Mouse (Mus musculus) ES-Bruce4 (cell line): Measurements from ENCODE around the gene Clcf1. TPM values are rescaled to one million over a fixed set of nuclear protein-coding genes. Genes with fewer than 3 reads are reported as not detected.
A peak's percentile ranks its signal among the peaks of the same experiment; 100 is the strongest.

Source experiments
- H3K27ac ChIP-seq: 2 replicates; pipeline ENCODE4 v1.5.1; 2012; ENCODE audit warnings: low read length, inconsistent platforms; ENCODE audit not compliant: insufficient read depth
- H3K27me3 ChIP-seq: 2 replicates; pipeline ENCODE4 v1.6.1; 2012; ENCODE audit warnings: mild to moderate bottlenecking, low read length, inconsistent platforms; ENCODE audit not compliant: control insufficient read depth, poor library complexity, insufficient read depth, severe bottlenecking
- H3K36me3 ChIP-seq: 2 replicates; pipeline ENCODE4 v1.6.1; 2012; ENCODE audit warnings: inconsistent platforms, mild to moderate bottlenecking, low read length, moderate library complexity; ENCODE audit not compliant: control insufficient read depth, poor library complexity, insufficient read depth, severe bottlenecking
- H3K4me1 ChIP-seq: one replicate; pipeline ENCODE4 v1.8.1; 2011; ENCODE audit warnings: low read length; ENCODE audit not compliant: control insufficient read depth, insufficient read depth
- H3K4me3 ChIP-seq: 2 replicates; pipeline ENCODE4 v1.5.1; 2011; ENCODE audit warnings: low read depth, mild to moderate bottlenecking, low read length
- H3K9ac ChIP-seq: 2 replicates; pipeline ENCODE4 v1.6.1; 2012; ENCODE audit warnings: low read depth, mild to moderate bottlenecking, inconsistent platforms; ENCODE audit not compliant: poor library complexity, severe bottlenecking
- H3K9me3 ChIP-seq: replicated peaks from 2 replicates; pipeline ENCODE4 v1.6.1; 2012; ENCODE audit warnings: mild to moderate bottlenecking, low read length, inconsistent platforms; ENCODE audit not compliant: control insufficient read depth, poor library complexity, insufficient read depth, severe bottlenecking
- CTCF ChIP-seq: IDR thresholded peaks from one replicate; pipeline ENCODE4 v1.8.1; 2011; ENCODE audit warnings: low read depth, low read length
- EP300 ChIP-seq: IDR thresholded peaks from 2 replicates; pipeline ENCODE4 v1.6.1; 2011; ENCODE audit warnings: low read depth, low read length; ENCODE audit not compliant: insufficient read depth
- POLR2A ChIP-seq: IDR thresholded peaks from one replicate; pipeline ENCODE4 v1.8.1; 2011; ENCODE audit warnings: low read length; ENCODE audit not compliant: insufficient read depth
- polyA plus RNA-seq: library from polyadenylated mRNA; stranded (reverse); fragments of >200 nt; gene quantifications from 2 replicates; pipeline ENCODE4 v1.2.4, GENCODE M21; 2011; ENCODE audit warnings: low read depth; ENCODE audit not compliant: missing spikeins, insufficient read depth, insufficient read length

Clcf1 gene
- polyA plus RNA-seq, 1 experiment = 1.5 TPM

DNA sequence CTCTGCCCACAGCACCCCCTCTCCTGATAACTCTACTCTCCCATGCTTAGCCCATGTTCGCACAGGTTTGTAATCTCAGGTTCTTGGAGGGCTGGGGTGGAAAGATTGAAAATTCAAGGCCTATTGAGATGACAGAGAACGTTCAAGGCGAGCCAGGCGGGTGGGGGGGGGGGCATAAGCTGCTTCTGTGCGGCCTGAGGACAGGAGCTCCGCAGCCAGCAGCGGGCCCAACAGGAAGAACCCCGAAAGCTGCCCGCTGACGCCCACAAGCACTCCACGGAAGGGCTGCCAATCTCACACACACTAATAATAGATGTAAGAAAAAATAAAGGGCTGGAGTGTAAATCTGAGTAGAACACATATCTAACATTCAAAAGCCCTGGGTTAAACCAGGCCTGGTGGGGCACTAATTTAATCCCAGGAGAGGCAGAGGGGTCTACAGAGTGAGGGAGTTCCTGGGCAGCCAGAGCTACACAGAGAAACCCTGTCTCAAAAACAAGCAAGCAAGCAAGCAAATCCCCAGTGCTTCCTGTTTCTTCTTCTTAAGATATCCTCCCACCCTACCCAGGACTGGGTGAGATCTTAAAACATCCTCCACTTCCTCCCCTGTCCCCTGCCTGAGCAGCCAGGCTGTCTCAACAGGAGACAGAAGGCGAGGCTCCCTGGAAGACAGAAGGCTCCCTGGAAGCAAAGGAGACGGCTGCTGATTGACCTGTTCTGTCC, 10.3 kb upstream of the Clcf1 start:
- Histone ChIP-seq H3K36me3 (peaks cover 9% of the 10 kb centered on the region), H3K4me1 (no peaks in the 10 kb centered on the region), H3K27me3 (no peaks in the 10 kb centered on the region), H3K9me3 (no peaks in the 10 kb centered on the region), H3K27ac (no peak overlapping the region), H3K9ac (no peak overlapping the region), H3K4me3 (no peak overlapping the region)
- TF ChIP-seq POLR2A = no peak
- no peak for TF ChIP-seq EP300
- TF ChIP-seq CTCF = no peak

- Histone ChIP-seq H3K9me3 (no peaks in the 10 kb centered on the region), H3K36me3 (no peaks in the 10 kb centered on the region; the same call in 1 of the 2 replicates), H3K9ac (no peak overlapping the region), H3K27me3 (no peaks in the 10 kb centered on the region), H3K27ac (no peak overlapping the region), H3K4me3 (no peak overlapping the region), H3K4me1 (no peaks in the 10 kb centered on the region)
- TF ChIP-seq POLR2A = no peak
- TF ChIP-seq EP300 = no peak
Measured at GRCm38 (mm10) chr19:4204889-4205288, 9.1 kb upstream of the Clcf1 start.

DNA sequence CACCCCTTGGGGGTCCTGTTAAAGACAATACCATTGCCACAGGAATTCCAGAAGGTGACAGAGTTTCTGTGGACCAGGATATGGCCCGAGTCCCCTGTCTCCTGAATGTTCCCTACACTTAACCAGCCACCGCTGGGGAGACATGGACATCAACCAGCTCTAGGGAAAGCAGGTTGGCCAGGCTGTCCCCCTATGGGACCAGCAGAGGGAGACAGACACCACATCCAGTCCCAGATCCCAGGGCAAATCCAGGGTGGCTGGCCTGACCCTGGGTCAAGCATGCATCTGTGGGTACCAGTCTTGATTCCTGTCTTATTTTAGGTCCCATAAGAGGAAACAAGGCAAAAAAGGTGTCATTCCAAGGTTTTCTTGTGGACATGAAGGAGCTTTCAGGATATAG, 7.1 kb upstream of the Clcf1 start:
- H3K27ac ChIP-seq = no peak overlapping the region
- H3K27me3 ChIP-seq = no peaks in the 10 kb centered on the region
- no peaks in the 10 kb centered on the region for H3K36me3 ChIP-seq
- no peak overlapping the region for H3K9ac ChIP-seq
- TF ChIP-seq POLR2A (no peak), EP300 (peak; percentile 44; the same call in 1 of the 2 replicates), CTCF (peak; percentile 98)
- no peaks in the 10 kb centered on the region for H3K4me1 ChIP-seq
- H3K4me3 ChIP-seq = no peak overlapping the region
- no peaks in the 10 kb centered on the region for H3K9me3 ChIP-seq

DNA sequence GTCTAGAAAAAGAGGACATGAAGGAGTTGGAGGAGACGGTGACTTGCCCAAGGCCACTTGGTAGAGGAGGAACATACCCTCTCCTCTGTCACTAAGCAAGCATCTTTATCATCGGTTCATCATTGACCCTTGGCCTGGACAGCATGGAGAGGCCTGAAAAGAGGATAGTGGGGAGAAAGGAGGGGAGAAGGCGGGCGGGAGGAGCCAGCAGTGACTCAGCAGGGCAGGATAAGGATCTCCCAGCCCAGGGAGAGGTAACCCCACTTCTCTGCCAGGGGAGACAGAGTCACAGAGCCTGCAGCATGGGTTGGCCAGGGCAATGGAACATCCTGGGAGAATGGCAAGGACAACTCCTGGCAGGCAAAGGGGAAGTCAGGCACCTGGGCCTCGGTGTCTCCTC, 5.5 kb upstream of the Clcf1 start:
- Histone ChIP-seq H3K4me3 (no peak overlapping the region), H3K9me3 (no peaks in the 10 kb centered on the region), H3K9ac (no peak overlapping the region), H3K36me3 (no peaks in the 10 kb centered on the region), H3K27ac (no peak overlapping the region), H3K27me3 (no peaks in the 10 kb centered on the region), H3K4me1 (no peaks in the 10 kb centered on the region)
- TF ChIP-seq CTCF (no peak), EP300 (no peak), POLR2A (no peak)

GRCm38 (mm10) chr19:4211891-4212588, 2.0 kb upstream of the Clcf1 start:
- no peak overlapping the region for H3K9ac ChIP-seq
- peaks cover 13% of the 10 kb centered on the region for H3K27me3 ChIP-seq
- TF ChIP-seq POLR2A = no peak
- TF ChIP-seq EP300 = no peak
- no peak for TF ChIP-seq CTCF
- no peaks in the 10 kb centered on the region for H3K36me3 ChIP-seq
- H3K4me3 ChIP-seq = no peak overlapping the region
- no peaks in the 10 kb centered on the region for H3K9me3 ChIP-seq
- H3K4me1 ChIP-seq = no peaks in the 10 kb centered on the region
- no peak overlapping the region for H3K27ac ChIP-seq

GRCm38 (mm10) chr19:4213524-4213974, 489 bp upstream of the Clcf1 start:
- no peaks in the 10 kb centered on the region for H3K4me1 ChIP-seq
- no peak overlapping the region; the same call in 1 of the 2 replicates for H3K9ac ChIP-seq
- peaks cover 13% of the 10 kb centered on the region for H3K27me3 ChIP-seq
- H3K36me3 ChIP-seq = no peaks in the 10 kb centered on the region
- no peak overlapping the region for H3K27ac ChIP-seq
- peak overlapping the region; percentile 62 for H3K4me3 ChIP-seq
- H3K9me3 ChIP-seq = no peaks in the 10 kb centered on the region
- no peak for TF ChIP-seq EP300
- TF ChIP-seq CTCF = no peak
- no peak for TF ChIP-seq POLR2A
